In the genomic region with DNA sequence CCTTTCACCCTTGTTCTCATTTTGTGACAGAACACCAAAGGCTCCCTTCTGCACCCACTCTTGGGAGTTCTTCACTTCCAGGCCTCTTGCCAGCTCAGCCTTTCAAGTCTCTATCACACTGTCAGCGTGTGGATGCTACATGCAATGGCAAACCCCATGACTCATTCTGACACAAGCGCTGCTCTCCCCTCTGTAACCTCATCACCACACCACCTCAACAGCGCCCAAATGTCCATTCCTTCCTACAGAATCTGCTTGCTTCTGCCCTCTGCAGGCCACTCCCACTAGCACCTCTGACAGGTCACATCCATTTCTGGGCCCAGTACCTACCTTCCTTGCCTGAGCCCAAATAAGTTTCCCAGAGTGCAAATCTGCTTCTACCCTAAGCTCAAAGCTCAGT, we compare ENCODE assay signal across 9 mouse cellular contexts. TPM values are rescaled to one million over a fixed set of nuclear protein-coding genes. Genes with fewer than 3 reads are reported as not detected.
DNase-seq lines count a peak whose midpoint lies in the region; ATAC-seq and TF ChIP-seq lines count a peak whose summit lies in the region.
"Had no signal": no experiment of that assay in that cellular context is flagged by ENCODE, and none has a peak within 500 bp of the region (broad histone marks: within the 10 kb centered on the region; RNA-seq: fewer than 3 reads in every experiment).

No protein-coding gene starts in this region.

- peak; percentile 46 for TF ChIP-seq CTCF in heart, adult 2 months (IDR thresholded peaks at IDR 0.05)

- no peak for ATAC-seq in lung, embryonic 15.5 days (ENCODE audit: borderline replicate concordance, extremely low read depth, low FRiP score, low TSS enrichment)
- ATAC-seq in megakaryocyte progenitor cell, adult 5-6 weeks (replicated peaks; ENCODE audit: poor library complexity) = peak; percentile 69

- TF ChIP-seq POLR2A in heart, adult 2 months (IDR thresholded peaks at IDR 0.05; ENCODE audit: insufficient read depth, low read depth, low read length) = no peak

- no peaks in the 10 kb centered on the region for H3K27me3 ChIP-seq in heart, adult 2 months (ENCODE audit: control insufficient read depth, insufficient read depth, low read length)
- H3K27me3 ChIP-seq in heart, embryonic 10.5 days (ENCODE audit: insufficient read depth, poor library complexity, severe bottlenecking) = no peaks in the 10 kb centered on the region
- no peaks in the 10 kb centered on the region for H3K27me3 ChIP-seq in lung, embryonic 15.5 days

- H3K79me2 ChIP-seq in heart, adult 2 months (replicated peaks; ENCODE audit: control insufficient read depth, insufficient read depth, low read length) = no peaks in the 10 kb centered on the region

- H3K9me3 ChIP-seq in heart, embryonic 10.5 days = no peaks in the 10 kb centered on the region
- no peaks in the 10 kb centered on the region for H3K9me3 ChIP-seq in lung, embryonic 15.5 days

- H3K9ac ChIP-seq in heart, adult 2 months (ENCODE audit: low read depth, low read length) = no peak overlapping the region
- H3K9ac ChIP-seq in lung, embryonic 15.5 days = no peak overlapping the region

- DNase-seq in heart, adult 2 months = no peak
- no peak for DNase-seq in heart, embryonic 10.5 days (ENCODE audit: low spot score)
- DNase-seq in lung, postnatal 25 days (ENCODE audit: low spot score) = no peak
- DNase-seq in R1 (ENCODE audit: low read depth, low spot score) = peak; percentile 59
- no peak for DNase-seq in right cerebral cortex, postnatal 14 days
- no peak for DNase-seq in left cerebral cortex, postnatal 10 days (ENCODE audit: extremely low spot score in 1 of 2, low spot score in 2 of 2)

- H3K4me3 ChIP-seq in heart, adult 2 months = no peak overlapping the region
- no peak overlapping the region for H3K4me3 ChIP-seq in heart, embryonic 10.5 days
- no peak overlapping the region for H3K4me3 ChIP-seq in lung, embryonic 15.5 days

- H3K4me1 ChIP-seq in heart, adult 2 months (ENCODE audit: control insufficient read depth, insufficient read depth, low read length) = peaks cover 2% of the 10 kb centered on the region
- H3K4me1 ChIP-seq in heart, embryonic 10.5 days = no peaks in the 10 kb centered on the region
- 0 out of 2 replicates have a peak, but pooled peaks cover 4% of the 10 kb centered on the region for H3K4me1 ChIP-seq in lung, embryonic 15.5 days

- WGBS in heart, adult 2 months = 47% methylated on average over 3 of the region's 3 CpGs
- WGBS in heart, embryonic 10.5 days = 22% methylated on average over 3 of the region's 3 CpGs
- WGBS in lung, embryonic 15.5 days = 16% methylated on average over 3 of the region's 3 CpGs

- H3K36me3 ChIP-seq in heart, adult 2 months (ENCODE audit: control insufficient read depth, insufficient read depth, low read length) = no peaks in the 10 kb centered on the region
- no peaks in the 10 kb centered on the region for H3K36me3 ChIP-seq in heart, embryonic 10.5 days
- H3K36me3 ChIP-seq in lung, embryonic 15.5 days = no peaks in the 10 kb centered on the region

- no peak overlapping the region for H3K27ac ChIP-seq in heart, adult 2 months
- no peak overlapping the region for H3K27ac ChIP-seq in heart, embryonic 10.5 days
- H3K27ac ChIP-seq in lung, embryonic 15.5 days = peak overlapping the region; percentile 16

- intact Hi-C loops in heart, adult 2 months (cut with DNase I) = no loop called here
- intact Hi-C loops in left cerebral cortex, postnatal 10 days (cut with DNase I) = no loop called here

- no peak overlapping the region for H3K4me2 ChIP-seq in lung, embryonic 15.5 days

- TF ChIP-seq EP300 in heart, adult 2 months (IDR thresholded peaks at IDR 0.05; ENCODE audit: insufficient read depth, low read depth, low read length) = no peak

RNA-seq across cellular contexts. Expression of a gene that starts 5.1 kb away (rescaled TPM):
- 10 to 100 TPM; 13.3 to 17.6 TPM for total RNA-seq in heart, adult 2 months (2021)
- 32.2 and 34.2 TPM in 2 replicates for polyA plus RNA-seq in heart, adult 2 months (2012; rRNA removed)
- 79.4 and 85.3 TPM in 2 replicates for polyA plus RNA-seq in heart, embryonic 10.5 days (2016; fragmentation: Nextera tagmentation; extraction: Ambion mirVana)
- 75.8 and 79.9 TPM in 2 replicates for polyA plus RNA-seq in lung, embryonic 15.5 days (2015; fragmentation: Nextera tagmentation; extraction: Ambion mirVana)
- 150 and 173 TPM in 2 replicates for total RNA-seq in megakaryocyte progenitor cell, adult 5-6 weeks (2015)
- 35.1 and 47.8 TPM in 2 replicates for total RNA-seq in megakaryocyte progenitor cell, adult 5-6 weeks (2017)
- 10 to 100 TPM; 63.7 to 64.0 TPM for total RNA-seq in left cerebral cortex, postnatal 10 days (2021)

RNA-seq across cellular contexts. Expression of a gene that starts 23.1 kb away (rescaled TPM):
- total RNA-seq in heart, adult 2 months (2021) = 100 to 1,000 TPM; 699 to 921 TPM
- polyA plus RNA-seq in heart, adult 2 months (2012; rRNA removed) = 643 and 921 TPM in 2 replicates
- 96.2 and 144 TPM in 2 replicates for polyA plus RNA-seq in heart, embryonic 10.5 days (2016; fragmentation: Nextera tagmentation; extraction: Ambion mirVana)
- polyA plus RNA-seq in lung, embryonic 15.5 days (2015; fragmentation: Nextera tagmentation; extraction: Ambion mirVana) = 176 and 180 TPM in 2 replicates
- total RNA-seq in megakaryocyte progenitor cell, adult 5-6 weeks (2015) = 234 and 269 TPM in 2 replicates
- 143 and 175 TPM in 2 replicates for total RNA-seq in megakaryocyte progenitor cell, adult 5-6 weeks (2017)
- 100 to 1,000 TPM; 193 to 201 TPM for total RNA-seq in left cerebral cortex, postnatal 10 days (2021)

RNA-seq across cellular contexts. Expression of a gene that starts 31.5 kb away (rescaled TPM):
- under 1 TPM; 0.07 to 0.13 TPM for total RNA-seq in heart, adult 2 months (2021)
- polyA plus RNA-seq in heart, adult 2 months (2012; rRNA removed) = 0.18 and 0.23 TPM in 2 replicates
- 0.07 and 0.11 TPM in 2 replicates for polyA plus RNA-seq in heart, embryonic 10.5 days (2016; fragmentation: Nextera tagmentation; extraction: Ambion mirVana)
- 1.7 TPM in 2 replicates for polyA plus RNA-seq in lung, embryonic 15.5 days (2015; fragmentation: Nextera tagmentation; extraction: Ambion mirVana)
- total RNA-seq in megakaryocyte progenitor cell, adult 5-6 weeks (2015) = 0.12 and 0.22 TPM in 2 replicates
- total RNA-seq in megakaryocyte progenitor cell, adult 5-6 weeks (2017) = not detected in 2 replicates
- total RNA-seq in left cerebral cortex, postnatal 10 days (2021) = 10 to 100 TPM; 10.1 to 10.8 TPM

RNA-seq across cellular contexts. Expression of a gene that starts 50.0 kb away (rescaled TPM):
- under 1 TPM; 0.36 to 0.47 TPM for total RNA-seq in heart, adult 2 months (2021)
- 1.1 and 1.4 TPM in 2 replicates for polyA plus RNA-seq in heart, adult 2 months (2012; rRNA removed)
- polyA plus RNA-seq in heart, embryonic 10.5 days (2016; fragmentation: Nextera tagmentation; extraction: Ambion mirVana) = 0.14 and 0.52 TPM in 2 replicates
- polyA plus RNA-seq in lung, embryonic 15.5 days (2015; fragmentation: Nextera tagmentation; extraction: Ambion mirVana) = 0.26 and 0.68 TPM in 2 replicates
- not detected in 2 replicates for total RNA-seq in megakaryocyte progenitor cell, adult 5-6 weeks (2015)
- not detected in 2 replicates for total RNA-seq in megakaryocyte progenitor cell, adult 5-6 weeks (2017)
- total RNA-seq in left cerebral cortex, postnatal 10 days (2021) = under 1 TPM in 1 of 2 experiments, not detected in 1; 0.47 TPM
- total RNA-seq: adrenal gland, postnatal 36 days had no signal

Comparison
In these comparisons a context has a peak if more than half of its experiments do, and no peak if none do; other contexts are left out.
1. RNA of a gene that starts 31.5 kb away (total RNA-seq): 10.1 to 10.8 TPM in left cerebral cortex, postnatal 10 days; 0.12 to 0.22 TPM in megakaryocyte progenitor cell, adult 5-6 weeks and 0.07 to 0.13 TPM in heart, adult 2 months; every median in the first group is over 4 times any median in the second.